Mouse (Mus musculus) liver, embryonic 15.5 days (tissue): ENCODE measurements around the gene Hist1h2ab. TPM values are rescaled to one million over a fixed set of nuclear protein-coding genes. Genes with fewer than 3 reads are reported as not detected.

Source experiments
- ATAC-seq: fragments of 200-750 bp; cut with Nextera tagmentation; 2 replicates; pipeline ENCODE4 v1.8.0; 2017; ENCODE audit warnings: moderate number of reproducible peaks, mild to moderate bottlenecking, moderate library complexity; ENCODE audit not compliant: insufficient read depth
- H3K27ac ChIP-seq: fragments of 300-500 bp; sonication (generic); replicated peaks from 2 replicates; pipeline ENCODE4 v1.5.1; 2015; ENCODE audit warnings: mild to moderate bottlenecking, inconsistent platforms
- H3K27me3 ChIP-seq: fragments of 300-500 bp; sonication (generic); 2 replicates; pipeline ENCODE4 v1.6.1; 2015; ENCODE audit warnings: mild to moderate bottlenecking, inconsistent platforms
- H3K36me3 ChIP-seq: fragments of 300-500 bp; sonication (generic); replicated peaks from 2 replicates; pipeline ENCODE4 v1.6.1; 2015; ENCODE audit warnings: moderate library complexity, mild to moderate bottlenecking, inconsistent platforms
- H3K4me1 ChIP-seq: fragments of 300-500 bp; sonication (generic); replicated peaks from 2 replicates; pipeline ENCODE4 v1.6.1; 2015; ENCODE audit warnings: inconsistent platforms
- H3K4me2 ChIP-seq: fragments of 300-500 bp; sonication (generic); 2 replicates; pipeline ENCODE4 v1.6.1; 2015; ENCODE audit warnings: moderate library complexity, mild to moderate bottlenecking, inconsistent platforms
- H3K4me3 ChIP-seq: fragments of 300-500 bp; sonication (generic); replicated peaks from 2 replicates; pipeline ENCODE4 v1.5.1; 2015; ENCODE audit warnings: mild to moderate bottlenecking, inconsistent platforms
- H3K9ac ChIP-seq: fragments of 300-500 bp; sonication (generic); 2 replicates; pipeline ENCODE4 v1.6.1; 2015; ENCODE audit warnings: moderate library complexity, mild to moderate bottlenecking, inconsistent platforms
- H3K9me3 ChIP-seq: fragments of 300-500 bp; sonication (generic); replicated peaks from 2 replicates; pipeline ENCODE4 v1.6.1; 2016; ENCODE audit warnings: inconsistent platforms
- WGBS: fragments of 180-500 bp; shearing (Covaris S2); methylation state at CpG from one replicate; pipeline ENCODE4 v1.1.7; 2015; ENCODE audit warnings: mixed read lengths; ENCODE audit not compliant: insufficient replicate concordance; 5-methylcytosine and 5-hydroxymethylcytosine counted together
- polyA plus RNA-seq: library from polyadenylated mRNA; unstranded; fragments of >200 nt; fragmentation: Nextera tagmentation; extraction: Ambion mirVana; gene quantifications from 2 replicates; pipeline ENCODE4 v1.2.1, GENCODE M21; 2015

Hist1h2ab gene
- polyA plus RNA-seq, 1 experiment from 2014 or later = 64.5 TPM

GRCm38 (mm10) chr13:23738677-23739068 lies 12.3 kb upstream of the Hist1h2ab start, which contains the start of gene Hist1h1c:
TSS of gene Hist1h1c (plus strand) at chr13:23738808.
- peak within 1 kb of the TSS; percentile 87 for H3K9ac ChIP-seq
- H3K4me1 ChIP-seq = peaks cover 34% of the 10 kb centered on the region
- H3K36me3 ChIP-seq = no peaks in the 10 kb centered on the region
- 1% methylated on average over 38 of the region's 38 CpGs for WGBS
- H3K9me3 ChIP-seq = no peaks in the 10 kb centered on the region
- peak within 1 kb of the TSS; percentile 60 for H3K4me3 ChIP-seq
- peak within 1 kb of the TSS; percentile 100 for H3K27ac ChIP-seq
- peak; percentile 77 for ATAC-seq
- no peaks in the 10 kb centered on the region for H3K27me3 ChIP-seq
- H3K4me2 ChIP-seq = peak within 1 kb of the TSS; percentile 81

- peak overlapping the region; percentile 87 for H3K9ac ChIP-seq
- peak; percentile 81 for ATAC-seq
- WGBS = under 1% methylated on average over 39 of the region's 39 CpGs
- no peaks in the 10 kb centered on the region for H3K27me3 ChIP-seq
- H3K27ac ChIP-seq = peak overlapping the region; percentile 100
- peak overlapping the region; percentile 60 for H3K4me3 ChIP-seq
- H3K4me1 ChIP-seq = peaks cover 35% of the 10 kb centered on the region
- H3K4me2 ChIP-seq = peak overlapping the region; percentile 81
- H3K36me3 ChIP-seq = no peaks in the 10 kb centered on the region
- no peaks in the 10 kb centered on the region for H3K9me3 ChIP-seq
Observed at GRCm38 (mm10) chr13:23739069-23739921, 11.6 kb upstream of the Hist1h2ab start.

DNA sequence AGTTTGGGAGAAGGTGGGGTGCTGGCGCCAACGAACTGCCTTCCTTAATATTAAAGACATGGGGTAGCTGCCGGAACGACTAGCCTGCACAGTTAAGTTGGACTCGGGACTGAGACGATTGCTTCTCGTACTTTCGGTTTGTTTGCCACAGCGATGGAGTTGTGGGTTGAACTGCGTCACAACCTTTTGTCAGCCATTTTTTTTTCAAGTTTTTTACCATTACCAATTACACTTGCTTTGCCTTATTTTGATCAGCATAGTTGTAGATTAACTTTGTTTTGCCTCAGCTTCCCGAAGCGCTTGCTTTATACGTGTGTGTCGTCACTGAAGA lies 11.0 kb upstream of the Hist1h2ab start:
- H3K4me2 ChIP-seq = peak overlapping the region; percentile 81
- H3K4me3 ChIP-seq = peak overlapping the region; percentile 60
- peaks cover 39% of the 10 kb centered on the region for H3K4me1 ChIP-seq
- ATAC-seq = no peak
- peak overlapping the region; percentile 100 for H3K27ac ChIP-seq
- H3K9ac ChIP-seq = peak overlapping the region; percentile 87
- under 1% methylated on average over 14 of the region's 14 CpGs for WGBS
- H3K36me3 ChIP-seq = no peaks in the 10 kb centered on the region
- no peaks in the 10 kb centered on the region for H3K9me3 ChIP-seq
- H3K27me3 ChIP-seq = no peaks in the 10 kb centered on the region

DNA sequence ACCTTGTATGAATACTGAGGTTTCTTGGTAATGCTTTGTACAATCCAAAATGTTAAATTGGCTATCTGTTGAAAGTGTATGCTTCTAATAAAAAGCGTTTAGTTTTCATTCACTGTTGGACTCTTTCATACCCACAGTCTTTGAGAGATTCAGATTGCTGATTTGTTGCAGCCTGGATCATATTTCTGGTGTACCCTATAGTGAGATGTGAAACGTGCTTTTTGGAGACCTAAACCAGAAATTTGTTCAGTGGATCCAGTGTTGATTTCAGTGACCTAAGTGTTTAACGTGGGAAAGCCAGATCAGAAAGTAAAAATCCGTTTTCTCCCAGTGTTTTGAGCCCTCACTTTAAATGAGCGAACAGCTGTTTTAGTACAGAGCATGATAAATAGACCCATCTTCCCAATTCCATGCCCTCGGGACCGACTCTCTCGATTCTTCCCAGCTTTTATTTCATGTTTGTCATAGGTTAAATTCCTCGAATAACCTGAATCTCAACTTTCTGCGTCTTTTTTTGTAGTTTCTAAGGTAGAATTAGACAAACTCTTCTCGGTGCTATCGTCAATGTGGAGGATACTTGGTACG lies 10.6 kb upstream of the Hist1h2ab start:
- 16% methylated on average over 13 of the region's 13 CpGs for WGBS
- peak overlapping the region; percentile 87 for H3K9ac ChIP-seq
- peak overlapping the region; percentile 60 for H3K4me3 ChIP-seq
- peak overlapping the region; percentile 81 for H3K4me2 ChIP-seq
- H3K27me3 ChIP-seq = no peaks in the 10 kb centered on the region
- H3K36me3 ChIP-seq = no peaks in the 10 kb centered on the region
- peak overlapping the region; percentile 100 for H3K27ac ChIP-seq
- H3K9me3 ChIP-seq = no peaks in the 10 kb centered on the region
- no peak for ATAC-seq
- H3K4me1 ChIP-seq = peaks cover 39% of the 10 kb centered on the region

GRCm38 (mm10) chr13:23740910-23741309 lies 10.0 kb upstream of the Hist1h2ab start:
- ATAC-seq = no peak
- peak overlapping the region; percentile 100 for H3K27ac ChIP-seq
- H3K4me2 ChIP-seq = peak overlapping the region; percentile 81
- no peaks in the 10 kb centered on the region for H3K9me3 ChIP-seq
- no peaks in the 10 kb centered on the region for H3K36me3 ChIP-seq
- 25% methylated on average over 5 of the region's 5 CpGs for WGBS
- H3K4me1 ChIP-seq = peaks cover 39% of the 10 kb centered on the region
- peak overlapping the region; percentile 60 for H3K4me3 ChIP-seq
- peak overlapping the region; percentile 87 for H3K9ac ChIP-seq
- no peaks in the 10 kb centered on the region for H3K27me3 ChIP-seq

DNA sequence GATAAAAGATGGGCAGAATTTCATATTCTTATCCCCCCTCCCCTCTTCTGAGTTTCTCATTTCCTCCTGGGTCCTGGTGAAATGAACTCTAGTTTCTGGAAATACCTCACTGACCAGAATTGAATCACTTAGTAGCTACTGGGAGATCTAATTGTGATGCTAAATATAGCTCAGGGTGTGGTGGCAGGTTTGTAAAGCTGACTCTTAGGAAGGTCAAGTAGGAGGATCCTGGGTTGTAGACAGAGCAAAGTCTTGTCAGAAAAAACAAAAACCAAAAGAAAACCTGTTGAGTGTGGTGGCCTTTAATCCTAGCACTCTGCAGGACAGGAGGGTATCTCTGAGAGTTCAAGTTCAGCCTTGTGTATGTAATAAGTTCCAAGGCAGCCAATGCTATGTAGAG lies 8.9 kb upstream of the Hist1h2ab start:
- Histone ChIP-seq H3K4me1 (peaks cover 39% of the 10 kb centered on the region), H3K36me3 (no peaks in the 10 kb centered on the region), H3K9me3 (no peaks in the 10 kb centered on the region), H3K27ac (peak overlapping the region; percentile 85), H3K27me3 (no peaks in the 10 kb centered on the region), H3K4me2 (peak overlapping the region; percentile 52), H3K9ac (peak overlapping the region; percentile 19), H3K4me3 (peak overlapping the region; percentile 13)
- ATAC-seq = no peak

DNA sequence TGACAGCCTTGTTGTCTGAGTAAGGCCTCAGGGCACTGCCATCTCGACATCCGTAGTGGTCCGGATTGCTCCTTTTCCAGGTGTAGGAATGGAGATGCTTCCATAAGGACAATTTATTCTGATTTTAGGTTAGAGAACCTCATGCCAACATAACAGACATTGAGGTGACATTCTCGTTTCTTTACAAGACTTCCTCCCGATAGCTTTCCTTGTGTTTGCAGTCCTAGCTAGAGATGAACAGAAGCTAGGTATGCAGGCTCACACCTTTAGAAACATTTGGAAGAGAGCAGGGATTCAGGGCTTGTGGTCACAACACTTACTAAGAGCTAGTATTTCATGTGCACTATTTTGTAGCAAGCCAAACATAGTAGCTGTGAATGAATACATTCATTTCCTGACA lies 7.7 kb upstream of the Hist1h2ab start:
- H3K36me3 ChIP-seq = no peaks in the 10 kb centered on the region
- 87% methylated on average over 5 of the region's 5 CpGs for WGBS
- H3K9me3 ChIP-seq = no peaks in the 10 kb centered on the region
- H3K4me2 ChIP-seq = peak overlapping the region; percentile 48
- H3K4me1 ChIP-seq = peaks cover 39% of the 10 kb centered on the region
- H3K27ac ChIP-seq = peak overlapping the region; percentile 83
- no peak for ATAC-seq
- no peaks in the 10 kb centered on the region for H3K27me3 ChIP-seq
- peak overlapping the region; percentile 38 for H3K9ac ChIP-seq
- H3K4me3 ChIP-seq = peak overlapping the region; percentile 23

DNA sequence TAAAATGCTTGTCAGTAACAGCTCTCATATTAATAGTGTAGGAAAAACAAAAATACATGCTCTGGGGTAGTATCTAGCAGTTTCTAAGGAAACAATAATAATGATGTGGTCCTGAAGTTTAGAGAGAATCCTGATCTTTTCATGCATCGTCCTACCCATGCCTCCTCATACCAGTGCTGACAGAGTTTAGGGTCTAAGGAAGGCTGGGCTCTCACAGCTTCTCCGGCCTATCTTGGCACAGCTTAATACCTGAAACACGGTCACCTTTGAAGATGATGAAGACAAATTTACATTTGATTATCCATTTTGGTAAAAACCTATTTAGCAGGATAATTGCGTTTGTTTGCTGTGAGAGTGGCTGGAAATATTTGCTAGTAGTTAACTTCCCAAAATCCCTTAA lies 7.0 kb upstream of the Hist1h2ab start:
- Histone ChIP-seq H3K4me3 (peak overlapping the region; percentile 62), H3K27ac (peak overlapping the region; percentile 99), H3K4me1 (peaks cover 44% of the 10 kb centered on the region), H3K27me3 (no peaks in the 10 kb centered on the region), H3K4me2 (peak overlapping the region; percentile 66), H3K36me3 (no peaks in the 10 kb centered on the region), H3K9ac (peak overlapping the region; percentile 62), H3K9me3 (no peaks in the 10 kb centered on the region)
- WGBS = 52% methylated on average over 4 of the region's 4 CpGs
- ATAC-seq = no peak

DNA sequence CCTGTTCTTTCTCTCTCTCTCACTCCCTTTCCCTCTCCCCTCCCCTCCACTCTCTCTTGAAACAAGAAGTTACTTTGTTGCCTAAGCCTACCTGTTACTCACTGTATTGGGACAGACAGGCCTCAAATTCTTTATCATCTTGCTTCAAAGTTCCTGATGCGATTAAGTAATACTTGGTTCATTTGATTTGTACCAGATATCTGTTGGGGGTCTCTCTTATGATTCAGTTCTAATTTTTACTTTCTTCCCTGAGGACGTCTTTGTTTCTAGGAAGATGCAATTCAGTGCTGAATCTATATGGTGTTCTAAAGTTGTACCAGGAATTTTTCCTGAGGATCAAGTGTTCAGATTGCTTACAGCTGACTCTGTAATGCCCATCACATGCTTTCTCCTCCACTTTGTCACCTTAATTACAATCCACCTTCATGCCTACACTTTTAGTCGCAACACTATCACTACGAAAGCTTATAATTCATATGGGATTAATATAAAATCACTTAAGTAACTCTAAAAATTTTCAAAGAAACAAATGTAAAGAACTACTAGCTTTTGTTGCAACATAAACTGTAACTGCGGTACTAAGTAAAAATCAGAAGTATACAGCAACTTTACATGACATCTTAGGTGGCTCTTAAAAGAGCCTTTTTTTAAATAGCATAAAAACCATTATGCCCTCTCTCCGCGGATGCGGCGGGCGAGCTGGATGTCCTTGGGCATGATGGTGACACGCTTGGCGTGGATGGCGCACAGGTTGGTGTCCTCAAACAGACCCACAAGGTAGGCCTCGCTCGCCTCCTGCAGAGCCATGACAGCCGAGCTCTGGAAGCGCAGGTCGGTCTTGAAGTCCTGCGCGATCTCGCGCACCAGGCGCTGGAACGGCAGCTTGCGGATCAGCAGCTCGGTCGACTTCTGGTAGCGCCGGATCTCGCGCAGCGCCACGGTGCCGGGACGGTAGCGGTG lies 6.2 kb upstream of the Hist1h2ab start:
- H3K9ac ChIP-seq = peak overlapping the region; percentile 62
- no peaks in the 10 kb centered on the region for H3K36me3 ChIP-seq
- ATAC-seq = no peak
- under 1% methylated on average over 19 of the region's 36 CpGs for WGBS
- H3K9me3 ChIP-seq = no peaks in the 10 kb centered on the region
- H3K4me3 ChIP-seq = peak overlapping the region; percentile 62
- peaks cover 45% of the 10 kb centered on the region for H3K4me1 ChIP-seq
- peak overlapping the region; percentile 66 for H3K4me2 ChIP-seq
- H3K27ac ChIP-seq = peak overlapping the region; percentile 99
- no peaks in the 10 kb centered on the region for H3K27me3 ChIP-seq

DNA sequence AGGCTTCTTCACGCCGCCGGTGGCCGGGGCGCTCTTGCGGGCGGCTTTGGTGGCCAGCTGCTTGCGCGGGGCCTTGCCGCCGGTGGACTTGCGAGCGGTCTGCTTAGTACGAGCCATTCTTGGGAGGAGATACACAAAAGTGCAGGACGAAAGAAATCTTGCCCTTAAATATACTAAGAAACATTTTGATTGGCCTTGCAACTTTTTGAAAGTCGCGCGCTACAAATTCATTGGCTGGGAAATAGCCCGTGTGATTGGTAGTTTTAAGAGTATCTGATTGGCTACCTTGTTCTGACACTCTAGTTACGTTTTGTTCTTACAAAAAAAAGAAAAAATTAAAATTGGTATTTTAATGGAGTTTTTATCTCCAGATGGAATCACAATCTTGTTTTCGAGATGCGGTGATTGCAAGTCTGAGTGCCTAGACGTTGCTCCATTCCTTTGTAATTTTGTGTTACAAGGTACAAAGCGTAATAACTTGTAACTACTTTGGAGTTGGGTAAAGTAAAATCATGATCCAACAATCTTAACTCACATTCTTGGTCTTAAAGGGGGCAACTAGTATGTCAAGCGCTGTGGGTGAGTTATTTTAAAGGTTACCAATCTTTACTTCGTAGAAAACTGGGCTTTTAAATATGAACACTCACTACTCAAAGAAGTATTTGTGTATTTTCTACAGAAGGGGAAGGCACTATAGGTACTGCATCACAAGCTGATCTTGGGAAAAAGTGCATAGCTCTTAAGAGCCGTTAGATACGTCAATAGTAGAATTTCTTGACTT lies 5.4 kb upstream of the Hist1h2ab start, which contains the start of gene Hist1h3c:
Hist1h3c (minus strand) TSS at position 222 of the 781 bp plus-strand sequence.
- Histone ChIP-seq H3K9ac (peak within 1 kb of the TSS; percentile 81), H3K27ac (peak within 1 kb of the TSS; percentile 99), H3K27me3 (no peaks in the 10 kb centered on the region), H3K36me3 (no peaks in the 10 kb centered on the region), H3K4me1 (peaks cover 48% of the 10 kb centered on the region), H3K4me3 (peak within 1 kb of the TSS; percentile 62), H3K4me2 (peak within 1 kb of the TSS; percentile 66), H3K9me3 (no peaks in the 10 kb centered on the region)
- peak; percentile 53 for ATAC-seq
- WGBS = under 1% methylated on average over 28 of the region's 28 CpGs
